Mouse (Mus musculus): ENCODE measurements around the gene Nxph4. TPM values are rescaled to one million over a fixed set of nuclear protein-coding genes. Genes with fewer than 3 reads are reported as not detected.

The Nxph4 gene
- total RNA-seq, 4 experiments from 2014 or later: 0.16 to 0.27 TPM; not detected in 2

DNA sequence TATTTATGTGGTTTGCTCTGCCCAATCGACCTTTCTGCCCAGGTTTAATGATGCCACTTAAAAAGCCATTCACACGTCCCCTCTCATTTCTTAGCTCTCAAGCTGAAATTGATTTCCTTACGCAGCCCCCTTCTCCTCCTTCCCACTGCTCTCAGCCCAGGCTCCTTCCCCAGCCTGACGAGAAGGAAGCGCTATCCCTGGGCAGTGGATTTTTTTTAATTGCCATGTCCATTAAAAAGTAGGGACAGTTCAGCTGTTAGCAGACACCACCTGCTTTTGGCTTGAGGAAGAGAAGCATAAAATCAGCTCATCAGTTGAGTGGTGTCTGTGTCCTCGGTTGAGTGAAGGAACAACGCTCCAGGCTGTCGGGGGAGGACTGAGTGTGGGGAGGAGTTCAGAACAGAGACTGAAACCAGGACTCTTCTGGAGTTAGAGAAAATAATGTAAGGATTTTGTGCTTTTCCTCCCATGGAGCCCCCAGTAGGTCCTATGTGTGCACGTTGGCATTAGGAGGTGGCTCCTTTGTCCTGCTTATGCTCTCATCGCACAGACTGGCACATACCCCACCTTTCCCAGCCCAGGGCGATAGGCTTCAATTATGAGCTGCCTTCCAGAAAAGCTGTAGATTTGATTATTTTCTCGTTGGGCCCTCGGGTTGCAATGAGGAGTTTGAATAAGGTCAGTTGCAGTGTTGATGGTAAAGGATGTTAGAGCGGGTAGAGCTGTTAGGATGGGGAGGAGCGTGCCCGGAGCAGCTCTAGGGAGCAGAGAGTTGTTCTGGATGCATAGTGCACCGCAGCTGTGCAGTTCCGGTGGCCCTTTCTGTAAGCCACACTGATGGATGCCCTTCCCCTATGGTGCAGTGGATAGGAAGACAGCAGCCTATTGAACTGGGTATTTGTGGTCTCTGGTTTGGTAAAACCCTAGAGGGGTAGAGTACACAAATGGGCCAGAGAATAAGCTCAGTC, 43.9 kb downstream of the Nxph4 start:
- no peak for DNase-seq (ENCODE audit: low spot score in 2 of 2)

DNA sequence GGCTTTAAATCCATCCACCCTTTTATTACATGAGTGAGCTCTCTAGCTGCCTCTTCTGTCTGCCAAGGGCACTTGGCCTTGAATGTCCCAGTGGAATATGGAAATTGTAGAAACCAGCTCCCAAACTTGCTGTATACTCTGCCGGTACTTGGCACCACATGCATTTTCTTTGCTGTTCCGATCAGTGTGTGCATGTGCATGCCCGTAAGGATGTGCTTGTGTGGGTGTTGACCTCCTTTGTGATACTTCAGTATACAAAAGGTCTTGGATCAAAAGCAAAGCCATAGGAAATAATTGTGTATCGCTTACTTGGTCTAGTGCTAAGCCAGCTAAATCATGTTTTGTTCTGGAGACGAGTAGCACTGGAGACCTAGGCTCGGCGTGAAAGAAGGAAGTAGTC, 45.5 kb downstream of the Nxph4 start:
- no peak for DNase-seq (ENCODE audit: low spot score in 2 of 2)

DNA sequence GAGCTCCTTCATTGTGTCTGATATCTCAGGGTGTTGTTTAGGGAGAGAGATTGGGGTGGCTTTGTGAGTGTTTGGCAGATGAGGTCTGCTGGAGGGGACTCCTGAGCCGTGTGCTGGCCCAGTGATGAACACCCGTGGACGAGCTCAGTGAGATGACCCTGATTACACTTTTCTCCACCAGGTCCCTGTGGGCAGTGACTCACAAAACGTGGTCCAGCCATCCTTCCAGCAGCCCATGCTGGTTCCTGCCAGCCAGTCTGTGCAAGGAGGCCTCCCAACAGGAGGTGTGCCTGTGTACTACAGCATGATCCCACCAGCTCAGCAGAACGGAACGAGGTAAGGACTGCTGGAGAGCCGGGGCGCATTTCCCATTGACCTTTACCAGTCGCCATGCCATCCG, 49.1 kb downstream of the Nxph4 start:
- DNase-seq (ENCODE audit: low spot score in 2 of 2): no peak

DNA sequence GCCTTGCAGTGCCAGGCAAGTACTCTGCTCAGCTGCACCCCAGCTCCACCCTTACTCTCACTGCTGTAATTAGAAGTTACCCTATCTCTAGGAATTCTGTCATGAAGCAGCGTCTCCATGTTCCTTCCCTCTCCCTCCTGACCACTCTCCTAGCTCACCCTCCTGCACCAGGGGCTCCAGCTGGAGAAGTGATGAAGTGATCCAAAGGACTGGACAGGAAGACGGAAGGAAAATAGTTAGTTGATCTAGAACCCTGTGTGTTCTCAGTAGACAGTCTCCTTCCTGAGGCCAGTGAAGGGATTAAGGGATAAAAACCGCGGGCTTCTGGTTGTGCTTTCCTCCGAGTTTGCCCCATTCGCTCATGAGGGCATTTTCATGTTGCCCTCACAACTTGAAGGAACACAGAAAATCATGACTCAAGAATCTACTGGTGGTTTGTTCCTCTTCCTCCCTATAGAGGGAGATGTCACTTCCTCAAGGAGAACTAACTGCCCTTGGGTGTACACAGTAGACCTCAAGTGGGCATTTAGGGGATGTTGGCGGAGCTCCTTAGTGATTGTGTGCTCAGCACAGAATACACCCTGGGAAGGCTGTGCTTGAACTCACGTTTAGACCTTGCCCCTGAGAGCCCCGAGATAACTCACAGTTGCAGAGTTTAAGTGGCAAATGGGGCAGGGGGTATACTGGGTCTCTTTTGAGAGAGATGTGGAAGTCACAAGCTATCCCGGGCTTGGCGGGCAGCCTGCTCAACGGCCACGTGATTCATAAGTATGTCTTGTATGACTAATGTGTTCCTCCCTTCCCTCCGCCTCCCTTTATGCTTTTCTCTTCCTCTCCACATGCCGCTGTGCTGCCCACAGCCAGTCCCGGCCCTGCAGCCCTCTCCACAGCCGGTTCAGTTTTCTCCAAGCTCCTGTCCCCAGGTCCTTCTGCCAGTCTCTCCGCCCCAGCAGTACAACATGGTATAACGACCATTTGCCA, 53.2 kb downstream of the Nxph4 start:
- peak in 1 of 2 experiments; percentile 33 for DNase-seq (ENCODE audit: low spot score in 2 of 2)

DNA sequence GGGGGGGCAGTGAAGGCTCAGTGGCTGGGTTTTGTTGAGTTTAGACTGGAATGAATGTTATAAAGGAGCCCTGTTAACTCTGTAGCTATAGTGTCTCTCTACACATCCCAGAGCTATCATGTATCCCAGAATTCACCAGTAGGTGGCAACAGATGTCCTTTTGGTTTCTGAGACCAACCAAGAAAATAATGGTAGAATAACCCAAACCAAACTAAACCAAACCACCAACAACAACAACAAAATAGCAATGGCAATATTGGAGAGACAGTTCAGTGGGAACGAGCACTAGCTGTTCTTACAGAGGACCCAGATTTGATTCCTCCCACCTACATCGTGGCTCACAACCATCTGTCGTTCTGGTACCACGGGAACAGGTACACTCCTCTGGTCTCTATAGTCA, 55.2 kb downstream of the Nxph4 start:
- DNase-seq (ENCODE audit: low spot score in 2 of 2): no peak

DNA sequence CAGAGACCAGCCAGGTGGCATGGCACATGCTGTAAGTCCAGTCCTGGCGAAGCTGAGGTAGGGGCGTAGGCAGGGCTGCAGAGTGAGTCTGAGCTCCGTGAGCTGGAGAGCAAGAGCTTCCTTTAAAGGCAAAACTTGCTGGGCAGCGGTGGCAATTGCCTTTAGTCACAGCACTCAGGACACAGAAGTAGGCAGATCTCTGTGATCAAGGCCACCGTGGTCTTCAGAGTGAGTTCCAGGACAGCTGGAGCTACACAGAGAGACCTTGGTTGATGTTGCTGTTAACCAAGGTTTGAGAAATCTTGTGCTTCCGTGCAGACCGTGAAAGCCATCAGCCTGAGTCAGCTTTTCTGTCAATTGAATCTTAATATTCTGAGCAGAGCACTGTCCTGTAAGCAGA, 57.1 kb downstream of the Nxph4 start:
- no peak for DNase-seq (ENCODE audit: low spot score in 2 of 2)

DNA sequence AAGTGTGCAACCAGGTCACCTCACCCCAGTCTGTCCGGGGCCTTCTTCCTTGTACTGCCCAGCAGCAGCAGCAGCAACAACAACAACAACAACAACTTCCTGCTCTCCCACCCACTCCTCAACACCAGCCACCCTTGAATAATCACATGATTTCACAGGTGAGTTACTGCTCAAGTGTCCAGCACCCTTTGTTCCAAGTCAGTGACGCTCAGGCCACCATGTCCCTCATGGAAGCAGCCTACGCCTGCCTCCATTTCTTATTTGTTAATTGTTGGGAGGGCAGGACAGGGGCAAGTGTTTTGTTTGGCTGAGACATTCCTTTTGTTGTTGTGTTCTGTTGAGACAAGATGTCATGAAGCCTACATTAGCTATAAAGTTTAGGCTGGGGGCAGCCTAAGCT, 57.8 kb downstream of the Nxph4 start:
- no peak for DNase-seq (ENCODE audit: low spot score in 2 of 2)

Other genes with a start within 250 kb of the Nxph4 start
- 10 to 100 TPM; 16.0 to 20.8 (median 17.4) TPM for gene Mbd6, start 245.5 kb downstream of the Nxph4 start, total RNA-seq (2022)
- gene Mars, start 222.8 kb downstream of the Nxph4 start, total RNA-seq (2022): 10 to 100 TPM; 59.2 to 76.6 (median 66.0) TPM
- gene Arhgap9, start 212.6 kb downstream of the Nxph4 start, total RNA-seq (2022): 1 to 10 TPM in 1 of 4 experiments, under 1 TPM in 3; 0.39 to 1.2 (median 0.57) TPM
- gene Gli1, start 192.6 kb downstream of the Nxph4 start, total RNA-seq (2022): under 1 TPM; 0.48 to 0.99 (median 0.78) TPM
- not detected for gene Inhbe, start 180.1 kb downstream of the Nxph4 start, total RNA-seq (2022)
- not detected for gene Inhbc, start 164.1 kb downstream of the Nxph4 start, total RNA-seq (2022)
- 100 to 1,000 TPM; 130 to 135 (median 131) TPM for gene R3hdm2, start 154.2 kb downstream of the Nxph4 start, total RNA-seq (2022)
- 100 to 1,000 TPM; 386 to 447 (median 408) TPM for gene Stac3, start 32.9 kb downstream of the Nxph4 start, total RNA-seq (2022)
- 10 to 100 TPM in 1 of 4 experiments, 1 to 10 TPM in 3; 4.6 to 11.1 (median 7.6) TPM for gene Ndufa4l2, start 19.6 kb downstream of the Nxph4 start, total RNA-seq (2022)
- 10 to 100 TPM; 20.3 to 23.0 (median 22.8) TPM for gene Shmt2, start 12.1 kb downstream of the Nxph4 start, total RNA-seq (2022)
- 10 to 100 TPM; 25.5 to 45.5 (median 36.3) TPM for gene Lrp1, start 86.6 kb upstream of the Nxph4 start, total RNA-seq (2022)
- 10 to 100 TPM; 14.1 to 15.3 (median 14.2) TPM for gene Stat6, start 108.4 kb upstream of the Nxph4 start, total RNA-seq (2022)
- 1 to 10 TPM; 2.0 to 2.6 (median 2.3) TPM for gene Nemp1, start 132.3 kb upstream of the Nxph4 start, total RNA-seq (2022)
- gene Nab2, start 134.0 kb upstream of the Nxph4 start, total RNA-seq (2022): 1 to 10 TPM; 2.1 to 3.6 (median 2.8) TPM
- gene Myo1a, start 170.6 kb upstream of the Nxph4 start, total RNA-seq (2022): not detected
- gene Tac2, start 189.9 kb upstream of the Nxph4 start, total RNA-seq (2022): not detected
- gene Zbtb39, start 205.0 kb upstream of the Nxph4 start, total RNA-seq (2022): 1 to 10 TPM; 6.0 to 8.1 (median 6.4) TPM
- under 1 TPM; 0.34 to 0.48 (median 0.42) TPM for gene Gpr182, start 217.2 kb upstream of the Nxph4 start, total RNA-seq (2022)
- gene Rdh1, start 225.2 kb upstream of the Nxph4 start, total RNA-seq (2022): under 1 TPM in 1 of 4 experiments, not detected in 3; 0.11 TPM
- under 1 TPM in 2 of 4 experiments, not detected in 2; 0.48 to 0.75 TPM for gene Rdh16f1, start 225.2 kb upstream of the Nxph4 start, total RNA-seq (2022)
- under 1 TPM in 3 of 4 experiments, not detected in 1; 0.12 to 0.58 (median 0.56) TPM for gene Rdh9, start 241.8 kb upstream of the Nxph4 start, total RNA-seq (2022)